Mouse (Mus musculus): Measurements from ENCODE around the gene Vmn1r118. TPM values are rescaled to one million over a fixed set of nuclear protein-coding genes. Genes with fewer than 3 reads are reported as not detected.
"Not testable (repeated sequence)": the region's sequence is repeated elsewhere in the genome, so short reads cannot be mapped to it uniquely, and the experiment has no call there.

The Vmn1r118 gene
- not detected in 2 replicates for polyA plus RNA-seq (2012; rRNA removed)

DNA sequence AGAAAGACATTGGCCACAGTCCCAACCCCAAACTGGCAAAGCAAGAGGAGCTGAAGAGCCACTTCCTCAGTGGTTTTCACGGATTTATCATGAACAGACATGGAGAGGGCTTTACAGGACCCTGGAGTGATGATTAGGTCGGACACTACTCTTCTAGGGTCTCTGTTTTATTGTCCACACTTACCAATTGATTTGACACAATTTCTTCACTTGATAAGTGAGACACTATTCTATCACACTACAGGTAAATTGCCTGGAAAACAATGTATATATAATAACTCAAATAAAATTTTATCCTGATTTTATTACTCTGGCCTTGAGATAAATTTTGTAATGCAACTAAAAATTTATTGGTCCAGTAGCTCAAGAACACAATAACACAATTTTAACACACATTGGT is at the start of gene Vmn1r118:
Gene Vmn1r118 (minus strand): TSS at position 101 of the 400 bp plus-strand sequence.
- DNase-seq (ENCODE audit: low read depth): not testable (repeated sequence)

DNA sequence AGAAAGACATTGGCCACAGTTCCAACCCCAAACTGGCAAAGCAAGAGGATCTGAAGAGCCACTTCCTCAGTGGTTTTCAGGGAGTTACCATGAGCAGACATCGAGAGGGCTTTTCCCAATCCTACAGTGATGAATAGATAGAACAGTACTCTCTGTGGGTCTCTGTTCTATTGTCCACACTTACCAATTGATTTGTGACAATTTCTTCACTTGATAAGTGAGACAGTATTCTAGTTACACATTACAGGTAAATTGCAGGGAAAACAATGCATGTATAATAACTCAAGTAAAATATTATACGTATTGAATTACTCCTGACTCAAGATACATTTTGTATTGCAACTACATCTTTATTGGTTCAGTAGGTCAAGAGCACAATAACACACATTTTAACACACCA is 28.1 kb downstream of the Vmn1r118 start, which contains the start of gene Vmn1r117:
Gene Vmn1r117 (minus strand): TSS at position 101 of the 400 bp plus-strand sequence.
- not testable (repeated sequence) for DNase-seq (ENCODE audit: low read depth)

DNA sequence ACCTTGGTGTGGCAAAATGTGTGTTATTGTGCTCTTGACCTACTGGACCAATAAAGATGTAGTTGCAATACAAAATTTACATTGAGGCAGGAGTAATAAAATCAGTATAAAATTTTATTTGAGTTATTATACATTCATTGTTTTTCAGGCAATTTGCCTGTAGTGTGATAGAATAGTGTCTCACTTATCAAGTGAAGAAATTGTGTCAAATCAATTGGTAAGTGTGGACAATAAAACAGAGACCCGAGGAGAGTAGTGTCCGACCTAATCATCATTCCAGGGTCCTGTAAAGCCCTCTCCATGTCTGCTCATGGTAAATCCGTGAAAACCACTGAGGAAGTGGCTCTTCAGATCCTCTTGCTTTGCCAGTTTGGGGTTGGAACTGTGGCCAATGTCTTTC is 40.2 kb downstream of the Vmn1r118 start, which contains the start of gene Vmn1r116:
Gene Vmn1r116 (plus strand): TSS at position 301 of the 400 bp plus-strand sequence.
- not testable (repeated sequence) for DNase-seq (ENCODE audit: low read depth)

Other genes starting within 250 kb of the Vmn1r118 start
- not detected in 2 replicates for gene Vmn1r107, start 243.4 kb downstream of the Vmn1r118 start, polyA plus RNA-seq (2012; rRNA removed)
- not detected in 2 replicates for gene Vmn1r111, start 209.1 kb downstream of the Vmn1r118 start, polyA plus RNA-seq (2012; rRNA removed)
- gene Gm10668, start 181.7 kb downstream of the Vmn1r118 start, polyA plus RNA-seq (2012; rRNA removed): not detected in 2 replicates
- not detected in 2 replicates for gene Vmn1r112, start 141.2 kb downstream of the Vmn1r118 start, polyA plus RNA-seq (2012; rRNA removed)
- not detected in 2 replicates for gene Vmn1r113, start 125.1 kb downstream of the Vmn1r118 start, polyA plus RNA-seq (2012; rRNA removed)
- not detected in 2 replicates for gene Vmn1r114, start 100.2 kb downstream of the Vmn1r118 start, polyA plus RNA-seq (2012; rRNA removed)
- gene Vmn1r115, start 67.4 kb downstream of the Vmn1r118 start, polyA plus RNA-seq (2012; rRNA removed): not detected in 2 replicates
- gene Vmn1r116, start 40.1 kb downstream of the Vmn1r118 start, polyA plus RNA-seq (2012; rRNA removed): not detected in 2 replicates
- gene Vmn1r117, start 28.2 kb downstream of the Vmn1r118 start, polyA plus RNA-seq (2012; rRNA removed): not detected in 2 replicates
- gene Vmn1r119, start 100.1 kb upstream of the Vmn1r118 start, polyA plus RNA-seq (2012; rRNA removed): not detected in 2 replicates
- not detected in 2 replicates for gene Vmn1r120, start 141.4 kb upstream of the Vmn1r118 start, polyA plus RNA-seq (2012; rRNA removed)
- not detected in 2 replicates for gene Vmn1r121, start 186.2 kb upstream of the Vmn1r118 start, polyA plus RNA-seq (2012; rRNA removed)
- not detected in 2 replicates for gene Vmn1r122, start 221.8 kb upstream of the Vmn1r118 start, polyA plus RNA-seq (2012; rRNA removed)
- gene Vmn1r123, start 249.8 kb upstream of the Vmn1r118 start, polyA plus RNA-seq (2012; rRNA removed): not detected in 2 replicates

Measured in gonadal fat pad, adult 2 months (tissue).